Mouse (Mus musculus) stomach, embryonic 16.5 days (tissue): ENCODE results near the gene Olfr66. TPM values are rescaled to one million over a fixed set of nuclear protein-coding genes. Genes with fewer than 3 reads are reported as not detected.
A peak's percentile ranks its signal among the peaks of the same experiment; 100 is the strongest.

ENCODE experiments used
- ATAC-seq: fragments of 200-750 bp; cut with Nextera tagmentation; 2 replicates; pipeline ENCODE4 v1.8.0; 2017; ENCODE audit warnings: moderate number of reproducible peaks, moderate TSS enrichment; ENCODE audit not compliant: insufficient read depth, low FRiP score
- H3K27ac ChIP-seq: fragments of 300-500 bp; sonication (generic); 2 replicates; pipeline ENCODE4 v1.5.1; 2014; ENCODE audit warnings: low read length
- H3K27me3 ChIP-seq: fragments of 300-500 bp; sonication (generic); 2 replicates; pipeline ENCODE4 v1.6.1; 2014; ENCODE audit warnings: low read length, control low read depth, mixed read lengths; ENCODE audit not compliant: control insufficient read depth, insufficient read depth
- H3K36me3 ChIP-seq: fragments of 300-500 bp; sonication (generic); 2 replicates; pipeline ENCODE4 v1.6.1; 2014; ENCODE audit warnings: low read length; ENCODE audit not compliant: control insufficient read depth, insufficient read depth
- H3K4me1 ChIP-seq: fragments of 300-500 bp; sonication (generic); 2 replicates; pipeline ENCODE4 v1.6.1; 2014; ENCODE audit warnings: low read length, control low read depth, mixed read lengths; ENCODE audit not compliant: control insufficient read depth, insufficient read depth
- H3K4me2 ChIP-seq: fragments of 300-500 bp; sonication (generic); 2 replicates; pipeline ENCODE4 v1.6.1; 2014; ENCODE audit warnings: low read depth, low read length, mixed read lengths
- H3K4me3 ChIP-seq: fragments of 300-500 bp; sonication (generic); replicated peaks from 2 replicates; pipeline ENCODE4 v1.5.1; 2014; ENCODE audit warnings: mild to moderate bottlenecking, low read length
- H3K9ac ChIP-seq: fragments of 300-500 bp; sonication (generic); 2 replicates; pipeline ENCODE4 v1.6.1; 2014; ENCODE audit warnings: low read length
- H3K9me3 ChIP-seq: fragments of 300-500 bp; sonication (generic); replicated peaks from 2 replicates; pipeline ENCODE4 v1.6.1; 2016; ENCODE audit warnings: low read length, control low read depth; ENCODE audit not compliant: control insufficient read depth
- WGBS: fragments of 180-500 bp; shearing (Covaris S2); extraction: QIAGEN DNeasy Blood & Tissue Kit; methylation state at CpG from one replicate; pipeline ENCODE4 v1.1.7; 2014; 5-methylcytosine and 5-hydroxymethylcytosine counted together
- polyA plus RNA-seq: library from polyadenylated mRNA; unstranded; fragments of >200 nt; fragmentation: Nextera tagmentation; extraction: Ambion mirVana; gene quantifications from 2 replicates; pipeline ENCODE4 v1.2.1, GENCODE M21; 2015

Gene Olfr66
- polyA plus RNA-seq, 1 experiment from 2014 or later: not detected

DNA sequence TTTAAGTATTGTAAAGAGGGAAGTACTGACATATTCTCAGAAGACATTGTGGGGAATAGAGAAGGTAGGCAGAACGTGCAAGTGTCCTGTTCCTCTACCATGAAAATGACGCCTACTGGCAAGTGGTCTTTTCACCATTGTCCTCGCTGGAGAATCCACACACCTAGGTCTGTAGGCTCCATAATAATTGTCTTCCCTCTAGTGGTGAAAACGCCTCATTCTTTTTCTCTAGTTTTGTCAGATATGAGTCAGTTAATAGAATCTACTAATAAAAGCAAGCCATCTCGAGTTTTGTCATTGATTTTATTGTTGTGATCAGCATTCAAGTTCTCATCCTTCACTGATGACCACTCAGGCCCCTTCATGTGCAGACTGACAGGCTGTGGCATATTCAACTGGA is 11.6 kb downstream of the Olfr66 start:
- no peaks in the 10 kb centered on the region for H3K9me3 ChIP-seq
- WGBS: 45% methylated on average over 5 of the region's 5 CpGs
- no peaks in the 10 kb centered on the region for H3K4me1 ChIP-seq
- no peak overlapping the region for H3K4me2 ChIP-seq
- no peaks in the 10 kb centered on the region for H3K27me3 ChIP-seq
- no peak overlapping the region for H3K4me3 ChIP-seq
- H3K36me3 ChIP-seq: no peaks in the 10 kb centered on the region
- no peak overlapping the region for H3K9ac ChIP-seq
- H3K27ac ChIP-seq: no peak overlapping the region
- no peak for ATAC-seq

- Histone ChIP-seq H3K9ac (no peak overlapping the region), H3K4me3 (no peak overlapping the region), H3K27ac (no peak overlapping the region), H3K4me2 (no peak overlapping the region), H3K9me3 (no peaks in the 10 kb centered on the region), H3K27me3 (no peaks in the 10 kb centered on the region), H3K36me3 (no peaks in the 10 kb centered on the region), H3K4me1 (no peaks in the 10 kb centered on the region)
- 2% methylated on average over 1 of the region's 1 CpGs for WGBS
- no peak for ATAC-seq
Observed at GRCm38 (mm10) chr7:103873064-103873463, 13.0 kb downstream of the Olfr66 start.

GRCm38 (mm10) chr7:103870667-103871066 is 15.4 kb downstream of the Olfr66 start:
- H3K36me3 ChIP-seq: no peaks in the 10 kb centered on the region
- no peaks in the 10 kb centered on the region for H3K27me3 ChIP-seq
- no peak overlapping the region for H3K27ac ChIP-seq
- no peaks in the 10 kb centered on the region for H3K9me3 ChIP-seq
- H3K4me2 ChIP-seq: no peak overlapping the region
- ATAC-seq: 0 out of 2 replicates have a peak, but pooled peaks have one; percentile 47
- no peak overlapping the region for H3K4me3 ChIP-seq
- no peaks in the 10 kb centered on the region for H3K4me1 ChIP-seq
- no peak overlapping the region for H3K9ac ChIP-seq

DNA sequence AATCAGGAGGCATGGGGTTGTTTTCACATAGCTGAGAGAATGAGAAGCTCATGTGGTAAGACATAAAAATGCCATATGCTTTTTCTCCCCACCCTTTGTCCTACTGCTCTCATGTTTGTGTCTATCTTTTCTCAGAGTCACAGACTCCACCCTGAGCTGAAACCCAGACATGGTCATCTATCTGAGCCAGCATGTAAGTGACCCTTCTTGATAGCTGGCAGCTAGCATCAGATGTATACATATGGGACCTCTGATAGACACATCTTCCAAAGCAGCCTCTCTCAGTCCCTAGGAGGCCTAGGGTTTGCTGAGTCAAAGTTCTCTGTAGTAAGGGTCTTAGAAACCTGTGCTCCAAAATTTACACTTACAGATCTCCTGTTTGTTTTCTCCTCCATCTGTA is 20.3 kb downstream of the Olfr66 start:
- H3K9ac ChIP-seq: no peak overlapping the region
- ATAC-seq: peak; percentile 73
- no peaks in the 10 kb centered on the region for H3K36me3 ChIP-seq
- H3K9me3 ChIP-seq: no peaks in the 10 kb centered on the region
- no peaks in the 10 kb centered on the region for H3K27me3 ChIP-seq
- H3K4me1 ChIP-seq: no peaks in the 10 kb centered on the region
- H3K27ac ChIP-seq: no peak overlapping the region
- no peak overlapping the region for H3K4me3 ChIP-seq
- no peak overlapping the region for H3K4me2 ChIP-seq

DNA sequence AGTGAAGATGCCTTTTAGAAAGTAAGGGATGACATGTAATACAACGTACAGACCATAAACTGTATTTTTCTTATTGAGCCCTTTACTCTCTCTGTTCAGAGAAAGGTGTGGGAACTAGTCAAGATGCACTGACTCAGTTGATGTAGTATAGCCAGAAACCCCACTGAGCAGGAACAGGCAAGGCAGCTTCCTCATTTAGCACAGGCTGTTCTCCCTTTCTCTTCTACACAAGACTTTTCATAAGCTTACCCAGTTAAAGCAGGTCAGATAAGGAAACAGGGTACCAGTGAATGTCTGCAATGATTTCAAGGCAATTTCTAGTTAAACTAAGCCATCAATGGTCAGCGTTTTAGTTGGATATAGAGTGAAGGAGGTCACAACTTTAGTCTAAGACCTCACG is 24.5 kb downstream of the Olfr66 start:
- Histone ChIP-seq H3K4me1 (no peaks in the 10 kb centered on the region), H3K36me3 (no peaks in the 10 kb centered on the region), H3K4me2 (no peak overlapping the region), H3K9ac (no peak overlapping the region), H3K9me3 (no peaks in the 10 kb centered on the region), H3K4me3 (no peak overlapping the region), H3K27ac (no peak overlapping the region), H3K27me3 (no peaks in the 10 kb centered on the region)
- no peak for ATAC-seq
- 81% methylated on average over 3 of the region's 3 CpGs for WGBS

DNA sequence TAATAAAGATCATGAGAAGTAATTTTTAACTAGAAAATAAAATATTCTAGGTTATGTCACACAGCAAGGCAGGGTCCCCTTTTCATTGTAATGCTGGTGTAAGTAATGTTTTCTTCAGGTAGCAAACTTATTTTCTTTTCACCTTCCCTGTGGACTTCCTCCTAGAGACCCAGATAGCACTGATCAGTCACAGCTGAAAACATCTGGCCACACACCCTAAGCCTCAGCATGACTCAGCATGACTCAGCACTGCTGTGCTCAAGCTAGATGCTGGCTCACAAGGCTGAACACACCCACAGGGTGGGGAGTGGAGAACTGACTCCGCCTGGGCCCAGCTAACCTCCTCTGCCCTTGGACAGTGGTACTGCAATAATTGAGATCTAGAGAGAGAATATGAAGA is 25.2 kb downstream of the Olfr66 start:
- Histone ChIP-seq H3K9me3 (no peaks in the 10 kb centered on the region), H3K4me3 (no peak overlapping the region), H3K36me3 (no peaks in the 10 kb centered on the region), H3K27me3 (no peaks in the 10 kb centered on the region), H3K4me2 (no peak overlapping the region), H3K9ac (no peak overlapping the region), H3K27ac (no peak overlapping the region), H3K4me1 (no peaks in the 10 kb centered on the region)
- WGBS: 21% methylated on average over 1 of the region's 1 CpGs
- peak; percentile 90 for ATAC-seq

DNA sequence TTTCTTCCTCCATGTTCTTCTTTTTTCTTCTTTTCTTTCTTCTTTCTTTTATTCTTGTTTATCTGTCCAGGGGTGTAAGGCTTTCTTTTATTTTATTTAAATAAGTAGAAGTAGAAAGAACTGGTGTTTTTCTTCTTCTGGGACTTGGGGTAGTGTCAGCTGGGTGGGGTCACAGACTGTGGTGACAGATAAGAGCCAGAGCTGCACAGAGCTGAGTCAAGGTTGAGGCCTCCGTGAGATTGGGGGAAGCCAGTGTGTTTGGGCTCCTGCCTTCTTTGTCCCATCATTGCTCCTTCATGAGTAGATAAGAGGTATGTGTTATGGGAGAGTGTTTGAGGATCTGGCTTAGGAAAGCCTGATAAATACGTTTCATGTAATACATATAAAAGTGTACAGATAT is 27.0 kb downstream of the Olfr66 start:
- no peak overlapping the region for H3K9ac ChIP-seq
- H3K9me3 ChIP-seq: no peaks in the 10 kb centered on the region
- H3K36me3 ChIP-seq: no peaks in the 10 kb centered on the region
- no peak overlapping the region for H3K4me3 ChIP-seq
- H3K27ac ChIP-seq: no peak overlapping the region
- no peaks in the 10 kb centered on the region for H3K27me3 ChIP-seq
- WGBS: 53% methylated on average over 2 of the region's 2 CpGs
- peak; percentile 82 for ATAC-seq
- no peaks in the 10 kb centered on the region for H3K4me1 ChIP-seq
- no peak overlapping the region for H3K4me2 ChIP-seq

DNA sequence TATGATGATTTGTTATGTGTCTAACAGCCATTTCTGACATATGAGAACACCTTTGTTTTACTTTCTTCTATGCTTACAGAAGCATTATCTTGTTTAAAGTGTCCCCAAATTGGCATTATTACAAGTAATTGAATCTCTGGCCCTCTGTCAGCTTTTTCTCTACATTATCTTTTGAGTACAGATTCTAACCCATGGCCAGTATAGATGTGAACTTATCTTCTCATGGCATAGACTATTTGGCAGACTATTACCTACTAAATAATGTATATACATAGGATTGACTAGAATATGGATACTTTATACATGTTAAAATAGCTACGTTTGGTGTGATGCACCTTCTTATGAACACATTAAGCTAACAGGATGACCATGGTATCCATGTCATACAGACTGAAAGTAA is 31.4 kb downstream of the Olfr66 start:
- H3K9me3 ChIP-seq: no peaks in the 10 kb centered on the region
- H3K4me1 ChIP-seq: no peaks in the 10 kb centered on the region
- H3K4me3 ChIP-seq: no peak overlapping the region
- ATAC-seq: no peak
- 56% methylated on average over 1 of the region's 1 CpGs for WGBS
- H3K27ac ChIP-seq: no peak overlapping the region
- H3K9ac ChIP-seq: no peak overlapping the region
- no peak overlapping the region for H3K4me2 ChIP-seq
- no peaks in the 10 kb centered on the region for H3K36me3 ChIP-seq
- no peaks in the 10 kb centered on the region for H3K27me3 ChIP-seq

DNA sequence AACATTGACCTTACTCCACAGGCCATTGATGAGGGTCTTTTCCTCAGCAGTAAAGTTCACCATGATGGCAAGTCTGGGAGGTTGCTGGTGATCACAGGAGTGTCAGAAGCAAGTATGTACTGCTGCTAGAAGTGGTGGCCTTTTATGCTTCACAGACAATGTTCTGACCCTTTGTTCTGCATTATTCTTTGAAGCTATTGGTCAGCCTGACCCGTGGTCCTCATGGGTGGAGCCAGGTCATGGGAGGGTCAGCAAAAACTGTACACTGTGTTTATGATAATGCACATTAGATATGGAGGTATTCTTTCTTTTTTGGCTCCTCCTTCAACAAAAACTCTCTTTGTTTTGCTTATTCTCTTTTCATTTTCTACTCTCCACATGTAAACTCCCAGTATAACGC is 33.0 kb downstream of the Olfr66 start, which contains the start of gene Hbb-y:
TSS of gene Hbb-y (minus strand) at position 127 of the 400 bp plus-strand sequence.
- WGBS: 64% methylated on average over 2 of the region's 2 CpGs
- Histone ChIP-seq H3K9ac (no peak within 1 kb of the TSS), H3K4me1 (no peaks in the 10 kb centered on the region), H3K4me2 (no peak within 1 kb of the TSS), H3K36me3 (no peaks in the 10 kb centered on the region), H3K9me3 (no peaks in the 10 kb centered on the region), H3K4me3 (no peak within 1 kb of the TSS), H3K27me3 (no peaks in the 10 kb centered on the region), H3K27ac (no peak within 1 kb of the TSS)
- ATAC-seq: no peak
